Mouse (Mus musculus) MEL (cell line): ENCODE results near the gene Mrps26. TPM values are rescaled to one million over a fixed set of nuclear protein-coding genes. Genes with fewer than 3 reads are reported as not detected.

Experiments
- DNase-seq: peaks from one replicate; pipeline ENCODE4 v3.0.0; 2011; ENCODE audit warnings: low read depth, low spot score
- H3K27ac ChIP-seq: 2 replicates; pipeline ENCODE4 v1.5.1; 2012; ENCODE audit warnings: low read depth, mild to moderate bottlenecking, control low read depth, low read length, moderate library complexity; ENCODE audit not compliant: control insufficient read depth
- H3K27me3 ChIP-seq, 2 experiments: fragments of 150-350 bp in 1 of 2; sonication (generic) in 1 of 2; 2 replicates each; pipeline ENCODE4 v1.6.1; 2012; ENCODE audit warnings: low read length in 2 of 2, mild to moderate bottlenecking in 2 of 2, improper control_type of control experiment in 1 of 2, moderate library complexity in 1 of 2; ENCODE audit not compliant: insufficient read depth in 2 of 2, control insufficient read depth in 1 of 2
- H3K36me3 ChIP-seq, 2 experiments: 2 replicates each; pipeline ENCODE4 v1.6.1; 2012 to 2014; ENCODE audit warnings: low read length in 2 of 2, improper control_type of control experiment in 1 of 2, inconsistent platforms in 1 of 2, mild to moderate bottlenecking in 1 of 2; ENCODE audit not compliant: insufficient read depth in 2 of 2, control insufficient read depth in 1 of 2
- H3K4me1 ChIP-seq, 2 experiments: fragments of 150-350 bp in 1 of 2; sonication (generic) in 1 of 2; 2 replicates each; pipeline ENCODE4 v1.6.1; 2012; ENCODE audit warnings: low read length in 2 of 2, improper control_type of control experiment in 1 of 2, mild to moderate bottlenecking in 1 of 2; ENCODE audit not compliant: insufficient read depth in 2 of 2, control insufficient read depth in 1 of 2
- H3K4me3 ChIP-seq, 2 experiments: fragments of 150-350 bp in 1 of 2; sonication (generic) in 1 of 2; 2 replicates each; pipeline ENCODE4 v1.5.1; 2012; ENCODE audit warnings: low read depth in 2 of 2, low read length in 2 of 2, mild to moderate bottlenecking in 2 of 2, moderate library complexity in 2 of 2, control low read depth in 1 of 2, improper control_type of control experiment in 1 of 2; ENCODE audit not compliant: control insufficient read depth in 1 of 2, insufficient read depth in 1 of 2
- H3K79me2 ChIP-seq: 2 replicates; pipeline ENCODE4 v1.6.1; 2012; ENCODE audit warnings: mild to moderate bottlenecking, low read length, moderate library complexity; ENCODE audit not compliant: control insufficient read depth, poor library complexity, insufficient read depth
- H3K9ac ChIP-seq: 2 replicates; pipeline ENCODE4 v1.6.1; 2012; ENCODE audit warnings: low read depth, mild to moderate bottlenecking, control low read depth, low read length, moderate library complexity; ENCODE audit not compliant: control insufficient read depth, poor library complexity, severe bottlenecking
- H3K9me3 ChIP-seq: fragments of 150-350 bp; sonication (generic); replicated peaks from 2 replicates; pipeline ENCODE4 v1.6.1; 2012; ENCODE audit warnings: mild to moderate bottlenecking, low read length, improper control_type of control experiment, moderate library complexity; ENCODE audit not compliant: insufficient read depth
- CTCF ChIP-seq, 3 experiments: IDR thresholded peaks in 2 of 3; conservative IDR thresholded peaks in 1 of 3; 2 replicates each; pipeline ENCODE4 v1.5.1; 2011 to 2012; ENCODE audit warnings: low read length in 3 of 3, low read depth in 2 of 3, mild to moderate bottlenecking in 2 of 3, improper control_type of control experiment in 1 of 3, inconsistent platforms in 1 of 3, mixed read lengths in 1 of 3, moderate library complexity in 1 of 3; ENCODE audit not compliant: control insufficient read depth in 1 of 3, insufficient read depth in 1 of 3, poor library complexity in 1 of 3, severe bottlenecking in 1 of 3
- ELF1 ChIP-seq: IDR thresholded peaks from 2 replicates; pipeline ENCODE4 v1.6.1; 2014; ENCODE audit warnings: low read depth, mild to moderate bottlenecking, inconsistent platforms, low read length, improper control_type of control experiment, moderate library complexity
- GABPA ChIP-seq: IDR thresholded peaks from 2 replicates; pipeline ENCODE4 v1.6.1; 2012; ENCODE audit warnings: low read depth, mild to moderate bottlenecking, inconsistent platforms, low read length, improper control_type of control experiment, moderate library complexity
- MEF2A ChIP-seq: IDR thresholded peaks from 2 replicates; pipeline ENCODE4 v1.6.1; 2014; ENCODE audit warnings: low read depth, mild to moderate bottlenecking, inconsistent platforms, low read length, improper control_type of control experiment; ENCODE audit not compliant: poor library complexity, insufficient replicate concordance, severe bottlenecking; ENCODE audit errors: extremely low read depth
- MYC ChIP-seq: IDR thresholded peaks from 2 replicates; pipeline ENCODE4 v1.6.1; 2011; ENCODE audit warnings: low read depth, mild to moderate bottlenecking, low read length, improper control_type of control experiment, moderate library complexity
- NELFE ChIP-seq: IDR thresholded peaks from 2 replicates; pipeline ENCODE4 v1.6.1; 2011; ENCODE audit warnings: low read depth, low read length, improper control_type of control experiment
- RAD21 ChIP-seq: IDR thresholded peaks from 2 replicates; pipeline ENCODE4 v1.6.1; 2011; ENCODE audit warnings: mild to moderate bottlenecking, low read depth, low read length, improper control_type of control experiment
- SIN3A ChIP-seq: IDR thresholded peaks from 2 replicates; pipeline ENCODE4 v1.6.1; 2012; ENCODE audit warnings: low read length, improper control_type of control experiment, inconsistent platforms
- SMC3 ChIP-seq: IDR thresholded peaks from 2 replicates; pipeline ENCODE4 v1.6.1; 2011; ENCODE audit warnings: low read depth, low read length, improper control_type of control experiment
- TAL1 ChIP-seq: IDR thresholded peaks from 2 replicates; pipeline ENCODE4 v1.6.1; 2012; ENCODE audit warnings: mild to moderate bottlenecking, inconsistent platforms, low read length, moderate library complexity, mixed read lengths
- USF2 ChIP-seq, 2 experiments: IDR thresholded peaks; 2 replicates each; pipeline ENCODE4 v1.6.1; 2011 to 2012; ENCODE audit warnings: improper control_type of control experiment in 2 of 2, low read length in 2 of 2, borderline replicate concordance in 1 of 2, inconsistent platforms in 1 of 2, low read depth in 1 of 2, mild to moderate bottlenecking in 1 of 2; ENCODE audit not compliant: insufficient read depth in 1 of 2
- ZC3H11A ChIP-seq: IDR thresholded peaks from 2 replicates; pipeline ENCODE4 v1.6.1; 2012; ENCODE audit warnings: low read depth, mild to moderate bottlenecking, inconsistent platforms, low read length, improper control_type of control experiment
- ZKSCAN1 ChIP-seq: IDR thresholded peaks from 2 replicates; pipeline ENCODE4 v1.6.1; 2012; ENCODE audit warnings: low read depth, mild to moderate bottlenecking, inconsistent platforms, low read length, improper control_type of control experiment, moderate library complexity
- ZMIZ1 ChIP-seq: IDR thresholded peaks from 2 replicates; pipeline ENCODE4 v1.6.1; 2012; ENCODE audit warnings: low read depth, mild to moderate bottlenecking, inconsistent platforms, low read length, improper control_type of control experiment, moderate library complexity
- ZNF384 ChIP-seq: IDR thresholded peaks from 2 replicates; pipeline ENCODE4 v1.6.1; 2012; ENCODE audit warnings: low read depth, mild to moderate bottlenecking, inconsistent platforms, low read length, improper control_type of control experiment
- polyA plus RNA-seq, 2 experiments: library from polyadenylated mRNA; stranded (reverse) in 1 of 2; unstranded in 1 of 2; fragments of >175 nt in 1 of 2; fragments of >200 nt in 1 of 2; gene quantifications; 2 replicates each; pipeline versions ENCODE4 v1.2.1 to v1.2.4; 2012; ENCODE audit warnings: low replicate concordance in 2 of 2, low read depth in 1 of 2; ENCODE audit not compliant: insufficient read length in 2 of 2, insufficient read depth in 1 of 2, missing spikeins in 1 of 2
- total RNA-seq: library from RNA; depleted of rRNA; stranded (reverse); fragments of 300-350 nt; gene quantifications from 2 replicates; pipeline ENCODE4 v1.2.3, GENCODE M21; 2012

The Mrps26 gene
- total and polyA plus RNA-seq, 3 experiments, result 121 to 154 TPM; not detected in 1

DNA sequence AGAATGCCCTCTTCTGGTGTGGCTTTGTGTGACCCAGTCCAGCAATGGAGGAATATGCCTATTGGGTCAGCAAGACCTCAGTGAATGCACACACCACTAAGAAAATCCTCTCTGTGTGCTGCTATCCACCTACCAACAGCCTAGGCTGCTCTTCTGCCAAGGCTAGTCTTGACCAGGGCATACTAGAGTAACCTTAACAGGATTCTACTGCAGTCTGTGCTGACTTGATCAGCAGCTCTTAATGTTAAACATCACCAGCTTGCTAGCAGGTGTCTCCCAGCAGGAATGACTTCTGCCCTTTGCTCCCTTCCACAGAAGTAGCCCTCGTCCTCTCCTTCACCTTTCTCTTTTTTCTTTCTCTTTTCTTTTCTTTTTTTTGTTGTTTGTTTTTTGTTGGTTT is 7.2 kb upstream of the Mrps26 start:
- Histone ChIP-seq H3K4me1 (no peaks in the 10 kb centered on the region), H3K9me3 (no peaks in the 10 kb centered on the region), H3K4me3 (no peak overlapping the region), H3K79me2 (no peaks in the 10 kb centered on the region), H3K36me3 (no peaks in the 10 kb centered on the region; a peak in 1 of 4 replicates), H3K27ac (no peak overlapping the region), H3K9ac (no peak overlapping the region), H3K27me3 (no peaks in the 10 kb centered on the region)
- no peak for DNase-seq
- no peak for TF ChIP-seq NELFE
- TF ChIP-seq MEF2A, result no peak

DNA sequence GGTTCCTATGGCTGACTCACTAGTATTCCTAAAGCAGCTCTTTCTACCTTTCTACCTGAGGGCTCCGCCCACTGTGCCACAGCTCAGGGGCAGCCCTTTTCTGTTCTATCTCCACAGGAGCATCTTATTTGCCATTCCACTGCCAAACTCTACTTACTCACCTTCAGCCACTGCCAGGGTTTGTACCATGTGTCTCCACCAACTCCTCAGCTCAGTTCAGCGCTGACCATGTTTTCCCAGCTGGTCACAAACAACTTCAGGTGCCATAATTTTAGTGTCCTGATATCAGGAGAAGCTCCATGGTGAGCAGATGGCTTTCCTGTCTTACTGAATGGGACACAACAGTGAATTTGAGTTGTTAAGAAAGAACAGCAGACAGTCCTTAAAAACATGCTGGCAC is 6.1 kb upstream of the Mrps26 start:
- H3K36me3 ChIP-seq, result no peaks in the 10 kb centered on the region; a peak in 2 of 4 replicates
- TF ChIP-seq SMC3 (no peak), USF2 (IDR thresholded peaks at IDR 0.05; ENCODE audit: borderline replicate concordance in 1 of 2, insufficient read depth in 1 of 2, low read depth in 1 of 2, low read length in 2 of 2) (no peak)

DNA sequence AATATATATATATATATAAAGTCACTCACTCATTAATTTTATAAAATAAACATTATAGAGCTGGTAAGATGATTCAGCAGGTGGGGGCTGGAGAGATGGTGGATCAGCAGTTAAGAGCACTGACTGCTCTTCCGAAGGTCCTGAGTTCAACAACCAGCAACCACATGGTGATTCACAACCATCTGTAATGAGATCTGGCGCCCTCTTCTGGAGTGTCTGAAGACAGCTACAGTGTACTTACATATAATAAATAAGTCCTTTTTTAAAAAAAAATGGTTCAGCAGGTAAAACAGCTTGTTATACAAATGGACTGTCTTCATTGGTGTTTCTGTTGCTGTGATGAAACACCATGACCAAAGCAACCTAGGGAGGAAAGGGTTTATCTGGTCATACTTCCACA is 5.5 kb upstream of the Mrps26 start:
- Histone ChIP-seq H3K9ac (no peak overlapping the region), H3K4me1 (no peaks in the 10 kb centered on the region), H3K9me3 (no peaks in the 10 kb centered on the region), H3K27me3 (no peaks in the 10 kb centered on the region), H3K79me2 (no peaks in the 10 kb centered on the region), H3K27ac (no peak overlapping the region), H3K4me3 (no peak overlapping the region), H3K36me3 (no peaks in the 10 kb centered on the region; a peak in 2 of 4 replicates)
- TF ChIP-seq ZC3H11A, result peak; percentile 51
- no peak for TF ChIP-seq GABPA
- peak; percentile 59 for TF ChIP-seq ZNF384
- TF ChIP-seq ZMIZ1, result no peak
- TF ChIP-seq SIN3A, result no peak
- no peak for TF ChIP-seq USF2 (IDR thresholded peaks at IDR 0.05; ENCODE audit: borderline replicate concordance in 1 of 2, insufficient read depth in 1 of 2, low read depth in 1 of 2, low read length in 2 of 2)
- TF ChIP-seq ELF1, result no peak
- peak; percentile 86 for TF ChIP-seq MYC
- no peak for TF ChIP-seq ZKSCAN1
- TF ChIP-seq TAL1, result no peak
- TF ChIP-seq SMC3, result peak; percentile 63
- TF ChIP-seq RAD21, result peak; percentile 44
- peak; percentile 12 to 57 (median 44); a peak in 5 of 6 replicates for TF ChIP-seq CTCF (IDR thresholded peaks at IDR 0.05 in 2 of 3, conservative IDR thresholded peaks at IDR 0.05 in 1 of 3; ENCODE audit: control insufficient read depth in 1 of 3, insufficient read depth in 1 of 3, low read depth in 2 of 3, low read length in 3 of 3, poor library complexity in 1 of 3, severe bottlenecking in 1 of 3)
- peak; percentile 44 for DNase-seq

More for the DNA sequence above, 6.1 kb upstream of the Mrps26 start:
- H3K9me3 ChIP-seq, result no peaks in the 10 kb centered on the region
- no peaks in the 10 kb centered on the region for H3K79me2 ChIP-seq
- no peaks in the 10 kb centered on the region for H3K27me3 ChIP-seq
- H3K4me1 ChIP-seq, result no peaks in the 10 kb centered on the region
- no peak for DNase-seq
- H3K9ac ChIP-seq, result no peak overlapping the region
- no peak overlapping the region for H3K4me3 ChIP-seq
- H3K27ac ChIP-seq, result no peak overlapping the region
